Mouse (Mus musculus) forebrain, embryonic 12.5 days (tissue): ENCODE measurements around the gene Stk33. TPM values are rescaled to one million over a fixed set of nuclear protein-coding genes. Genes with fewer than 3 reads are reported as not detected.
"Not testable (repeated sequence)": the region's sequence is repeated elsewhere in the genome, so short reads cannot be mapped to it uniquely, and the experiment has no call there.

Source experiments
- ATAC-seq: fragments of 200-750 bp; cut with Nextera tagmentation; 2 replicates; pipeline ENCODE4 v1.8.0; 2017; ENCODE audit warnings: moderate TSS enrichment; ENCODE audit not compliant: low FRiP score
- H3K27ac ChIP-seq: fragments of 300-500 bp; sonication (generic); 2 replicates; pipeline ENCODE4 v1.5.1; 2016; ENCODE audit warnings: mild to moderate bottlenecking
- H3K27me3 ChIP-seq: fragments of 300-500 bp; sonication (generic); 2 replicates; pipeline ENCODE4 v1.6.1; 2016; ENCODE audit warnings: mild to moderate bottlenecking
- H3K36me3 ChIP-seq: fragments of 300-500 bp; sonication (generic); replicated peaks from 2 replicates; pipeline ENCODE4 v1.6.1; 2016; ENCODE audit warnings: mild to moderate bottlenecking
- H3K4me1 ChIP-seq: fragments of 300-500 bp; sonication (generic); 2 replicates; pipeline ENCODE4 v1.6.1; 2016
- H3K4me2 ChIP-seq: fragments of 300-500 bp; sonication (generic); 2 replicates; pipeline ENCODE4 v1.6.1; 2016; ENCODE audit warnings: mild to moderate bottlenecking, moderate library complexity
- H3K4me3 ChIP-seq: fragments of 300-500 bp; sonication (generic); replicated peaks from 2 replicates; pipeline ENCODE4 v1.5.1; 2016; ENCODE audit warnings: mild to moderate bottlenecking
- H3K9ac ChIP-seq: fragments of 300-500 bp; sonication (generic); 2 replicates; pipeline ENCODE4 v1.6.1; 2016; ENCODE audit warnings: mild to moderate bottlenecking
- H3K9me3 ChIP-seq: fragments of 300-500 bp; sonication (generic); 2 replicates; pipeline ENCODE4 v1.6.1; 2016
- WGBS: fragments of 180-500 bp; shearing (Covaris S2); methylation state at CpG from one replicate; pipeline ENCODE4 v1.1.7; 2016; 5-methylcytosine and 5-hydroxymethylcytosine counted together
- polyA plus RNA-seq: library from polyadenylated mRNA; unstranded; fragments of >200 nt; fragmentation: Nextera tagmentation; extraction: Ambion mirVana; gene quantifications from 2 replicates; pipeline ENCODE4 v1.2.1, GENCODE M21; 2016

The Stk33 gene
- polyA plus RNA-seq, 1 experiment from 2014 or later: 12.6 TPM

GRCm38 (mm10) chr7:109445012-109445411, 6.1 kb upstream of the Stk33 start:
- H3K4me3 ChIP-seq: no peak overlapping the region
- no peaks in the 10 kb centered on the region for H3K36me3 ChIP-seq
- 6% methylated on average over 6 of the region's 6 CpGs for WGBS
- H3K9me3 ChIP-seq: no peaks in the 10 kb centered on the region
- peaks cover 9% of the 10 kb centered on the region for H3K27me3 ChIP-seq
- ATAC-seq: peak; percentile 57; the same call in 1 of the 2 replicates
- H3K27ac ChIP-seq: no peak overlapping the region
- no peak overlapping the region for H3K4me2 ChIP-seq
- H3K9ac ChIP-seq: no peak overlapping the region
- H3K4me1 ChIP-seq: peaks cover 29% of the 10 kb centered on the region

DNA sequence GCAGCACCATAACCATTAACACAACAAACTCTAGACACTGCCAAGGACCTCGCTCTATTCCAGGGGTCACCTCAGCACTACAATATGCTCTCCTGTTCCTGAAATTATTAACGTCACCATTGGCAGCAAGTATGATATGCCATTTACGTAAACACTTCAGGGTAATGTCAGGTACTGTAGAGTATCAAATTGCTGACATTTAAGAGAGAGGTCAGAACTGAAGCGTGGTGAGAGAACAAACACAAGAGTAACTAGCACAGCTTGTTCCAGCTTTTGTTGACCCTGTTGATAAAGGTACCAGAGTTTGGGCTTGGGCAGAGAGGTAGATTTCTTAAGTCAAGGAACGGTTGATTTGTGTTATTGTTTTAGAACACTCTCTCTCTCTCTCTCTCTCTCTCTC, 3.9 kb upstream of the Stk33 start:
- H3K9me3 ChIP-seq: no peaks in the 10 kb centered on the region
- H3K9ac ChIP-seq: no peak overlapping the region
- WGBS: 82% methylated on average over 5 of the region's 5 CpGs
- ATAC-seq: no peak
- H3K4me1 ChIP-seq: peaks cover 48% of the 10 kb centered on the region
- H3K4me3 ChIP-seq: no peak overlapping the region
- no peak overlapping the region for H3K27ac ChIP-seq
- no peaks in the 10 kb centered on the region for H3K36me3 ChIP-seq
- peaks cover 22% of the 10 kb centered on the region for H3K27me3 ChIP-seq
- no peak overlapping the region for H3K4me2 ChIP-seq

DNA sequence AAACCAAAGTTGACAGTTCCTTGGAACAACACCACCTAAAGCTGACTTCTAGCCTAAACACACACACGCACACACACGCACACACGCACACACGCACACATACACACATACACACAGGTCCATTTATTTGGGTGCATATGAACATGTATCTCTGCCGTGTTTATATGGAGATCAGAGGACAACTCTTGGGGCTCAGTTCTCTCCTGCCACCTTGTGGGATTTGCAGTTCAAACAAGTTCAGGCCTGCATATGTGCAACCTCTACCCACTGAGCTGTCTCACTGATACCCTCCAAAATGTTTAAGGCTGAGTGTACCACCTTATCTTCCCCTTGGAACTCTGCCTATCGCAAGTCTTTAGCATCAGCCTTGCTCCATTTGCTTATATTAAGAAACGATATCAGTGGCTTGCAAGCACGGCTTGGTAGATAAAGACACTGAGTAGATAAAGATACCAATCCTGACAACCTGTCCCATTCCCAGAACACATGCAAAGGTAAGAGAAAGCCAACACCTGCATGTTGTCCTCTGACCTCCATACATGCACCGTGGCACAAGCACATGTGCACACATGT, 1.9 kb upstream of the Stk33 start:
- Histone ChIP-seq H3K4me1 (peaks cover 52% of the 10 kb centered on the region), H3K9ac (no peak overlapping the region), H3K36me3 (no peaks in the 10 kb centered on the region), H3K9me3 (no peaks in the 10 kb centered on the region), H3K27ac (no peak overlapping the region), H3K4me2 (peak overlapping the region; percentile 6; the same call in 1 of the 2 replicates), H3K27me3 (peaks cover 30% of the 10 kb centered on the region), H3K4me3 (no peak overlapping the region)
- no peak for ATAC-seq
- WGBS: 89% methylated on average over 9 of the region's 9 CpGs

- Histone ChIP-seq H3K9ac (no peak overlapping the region), H3K27ac (no peak overlapping the region), H3K4me3 (no peak overlapping the region), H3K27me3 (peaks cover 12% of the 10 kb centered on the region; the same call in 1 of the 2 replicates), H3K4me2 (no peak overlapping the region), H3K36me3 (no peaks in the 10 kb centered on the region), H3K4me1 (no peaks in the 10 kb centered on the region), H3K9me3 (no peaks in the 10 kb centered on the region)
- WGBS: 68% methylated on average over 3 of the region's 3 CpGs
- peak; percentile 49 for ATAC-seq
Observed at GRCm38 (mm10) chr7:109424422-109425159, 14.3 kb downstream of the Stk33 start.

- Histone ChIP-seq H3K4me2 (no peak overlapping the region), H3K36me3 (no peaks in the 10 kb centered on the region), H3K9me3 (no peaks in the 10 kb centered on the region), H3K4me3 (no peak overlapping the region), H3K27ac (no peak overlapping the region), H3K27me3 (peaks cover 12% of the 10 kb centered on the region; the same call in 1 of the 2 replicates), H3K9ac (no peak overlapping the region), H3K4me1 (no peaks in the 10 kb centered on the region)
- no peak for ATAC-seq
- 73% methylated on average over 8 of the region's 8 CpGs for WGBS
Observed at GRCm38 (mm10) chr7:109422803-109423202, 16.1 kb downstream of the Stk33 start.

DNA sequence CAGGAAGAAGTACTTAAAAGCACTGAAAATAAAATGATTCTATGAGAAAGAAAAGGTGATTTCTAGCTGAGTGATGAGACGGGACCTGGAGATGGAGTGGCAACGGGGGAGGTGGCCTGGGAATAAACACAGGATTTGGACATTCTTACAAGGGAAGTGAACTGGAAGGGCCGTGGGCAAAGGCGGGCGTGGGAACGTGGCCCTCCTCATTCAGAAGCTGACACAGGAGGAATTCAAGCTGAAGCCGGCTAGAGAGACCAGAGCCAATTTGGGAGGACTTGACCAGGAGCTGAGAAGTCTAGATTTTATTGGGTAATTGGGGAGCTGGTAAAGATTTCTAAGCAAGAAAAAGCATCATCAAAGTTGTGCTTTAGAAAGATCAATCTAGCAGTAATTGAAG, 33.4 kb downstream of the Stk33 start:
- Histone ChIP-seq H3K36me3 (no peaks in the 10 kb centered on the region), H3K9me3 (no peaks in the 10 kb centered on the region), H3K9ac (no peak overlapping the region), H3K4me2 (no peak overlapping the region), H3K27me3 (no peaks in the 10 kb centered on the region), H3K27ac (no peak overlapping the region), H3K4me3 (no peak overlapping the region), H3K4me1 (peaks cover 4% of the 10 kb centered on the region; the same call in 1 of the 2 replicates)
- 28% methylated on average over 7 of the region's 7 CpGs for WGBS
- peak; percentile 44; the same call in 1 of the 2 replicates for ATAC-seq

GRCm38 (mm10) chr7:109399299-109399698, 39.6 kb downstream of the Stk33 start:
- H3K27me3 ChIP-seq: no peaks in the 10 kb centered on the region
- WGBS: 67% methylated on average over 3 of the region's 3 CpGs
- H3K4me2 ChIP-seq: no peak overlapping the region
- H3K4me1 ChIP-seq: no peaks in the 10 kb centered on the region
- no peak overlapping the region for H3K27ac ChIP-seq
- H3K9me3 ChIP-seq: no peaks in the 10 kb centered on the region
- H3K36me3 ChIP-seq: no peaks in the 10 kb centered on the region
- H3K9ac ChIP-seq: no peak overlapping the region
- H3K4me3 ChIP-seq: no peak overlapping the region
- ATAC-seq: no peak

- WGBS: 63% methylated on average over 1 of the region's 1 CpGs
Observed at GRCm38 (mm10) chr7:109381131-109381530, 57.8 kb downstream of the Stk33 start.

GRCm38 (mm10) chr7:109373556-109373955, 65.3 kb downstream of the Stk33 start:
- H3K27ac ChIP-seq, H3K27me3 ChIP-seq, ATAC-seq, H3K9ac ChIP-seq, H3K4me1 ChIP-seq, H3K36me3 ChIP-seq, H3K4me2 ChIP-seq, H3K4me3 ChIP-seq, H3K9me3 ChIP-seq: not testable (repeated sequence)
- WGBS: 95% methylated on average over 6 of the region's 6 CpGs

More at GRCm38 (mm10) chr7:109381131-109381530, 57.8 kb downstream of the Stk33 start:
- Histone ChIP-seq H3K4me2 (no peak overlapping the region), H3K9me3 (peaks cover 11% of the 10 kb centered on the region), H3K27ac (no peak overlapping the region), H3K4me1 (no peaks in the 10 kb centered on the region), H3K27me3 (no peaks in the 10 kb centered on the region), H3K9ac (no peak overlapping the region), H3K4me3 (no peak overlapping the region), H3K36me3 (no peaks in the 10 kb centered on the region)
- no peak for ATAC-seq

DNA sequence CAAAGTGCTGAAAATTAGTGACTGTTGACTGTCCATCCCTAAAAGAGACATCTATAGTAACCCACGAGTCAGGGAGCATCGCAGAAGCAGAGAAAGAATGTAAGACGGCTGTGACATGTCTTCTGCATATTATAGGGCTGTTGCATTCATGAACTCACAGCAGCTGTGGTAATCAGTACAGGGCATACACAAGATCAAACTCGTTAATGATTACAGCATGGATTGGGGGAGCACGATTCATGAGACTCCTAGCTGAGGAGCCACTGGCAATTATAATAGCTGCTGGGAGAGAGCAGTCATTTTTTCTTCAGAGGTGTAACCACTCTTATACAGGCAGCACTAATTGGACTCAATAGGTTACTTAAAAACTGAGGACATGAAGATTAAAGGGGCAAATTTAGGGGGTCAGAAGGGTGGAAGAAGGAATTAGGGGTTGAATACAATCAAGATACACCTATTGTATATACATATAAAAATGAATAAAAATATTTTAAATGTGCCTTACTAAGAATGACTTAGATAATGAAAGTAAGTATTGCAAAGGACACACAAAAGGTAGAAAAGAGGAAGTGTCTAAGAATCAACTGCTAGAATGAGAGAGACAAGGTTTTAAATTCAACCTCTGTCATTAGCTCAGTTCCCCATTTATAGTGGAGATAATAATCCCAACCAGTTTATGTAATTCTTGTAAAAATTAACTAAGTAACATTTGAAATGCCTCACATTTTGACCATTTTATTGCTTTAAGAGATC, 80.3 kb downstream of the Stk33 start:
- Histone ChIP-seq H3K9ac (no peak overlapping the region), H3K27me3 (no peaks in the 10 kb centered on the region)
- WGBS: 53% methylated on average over 5 of the region's 5 CpGs

DNA sequence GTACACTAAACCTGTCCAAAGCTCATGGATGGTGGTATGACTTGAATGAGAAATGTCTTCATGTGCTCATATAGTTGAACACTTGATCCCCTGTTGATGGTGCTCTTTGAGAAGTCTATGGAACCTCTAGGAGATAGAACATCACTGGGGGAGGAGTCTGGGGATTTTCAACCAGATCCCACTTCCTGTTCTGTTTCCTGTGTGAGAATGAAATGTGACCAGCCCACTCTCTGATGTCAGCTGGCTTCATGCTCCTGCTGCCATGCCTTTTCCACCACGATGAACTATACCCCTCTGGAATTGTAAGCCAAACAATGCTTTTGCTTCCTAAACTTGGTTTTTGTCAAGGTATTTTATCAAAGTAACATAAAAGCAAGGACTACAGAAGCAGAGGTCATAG, 81.0 kb downstream of the Stk33 start:
- no peak overlapping the region for H3K9ac ChIP-seq

More for the DNA sequence above, 80.3 kb downstream of the Stk33 start:
- Histone ChIP-seq H3K4me2 (no peak overlapping the region), H3K27ac (no peak overlapping the region), H3K4me1 (0 out of 2 replicates have a peak, but pooled peaks cover 2% of the 10 kb centered on the region), H3K36me3 (no peaks in the 10 kb centered on the region), H3K9me3 (no peaks in the 10 kb centered on the region), H3K4me3 (no peak overlapping the region)
- ATAC-seq: no peak

GRCm38 (mm10) chr7:109347241-109347640, 91.6 kb downstream of the Stk33 start:
- H3K4me2 ChIP-seq: no peak overlapping the region
- ATAC-seq: no peak
- H3K9me3 ChIP-seq: no peaks in the 10 kb centered on the region
- 86% methylated on average over 3 of the region's 3 CpGs for WGBS
- H3K4me1 ChIP-seq: no peaks in the 10 kb centered on the region
- H3K27me3 ChIP-seq: no peaks in the 10 kb centered on the region
- H3K36me3 ChIP-seq: no peaks in the 10 kb centered on the region
- H3K9ac ChIP-seq: no peak overlapping the region
- no peak overlapping the region for H3K4me3 ChIP-seq
- no peak overlapping the region for H3K27ac ChIP-seq

More for the DNA sequence above, 81.0 kb downstream of the Stk33 start:
- Histone ChIP-seq H3K9me3 (no peaks in the 10 kb centered on the region), H3K4me1 (0 out of 2 replicates have a peak, but pooled peaks cover 2% of the 10 kb centered on the region), H3K27ac (no peak overlapping the region), H3K36me3 (no peaks in the 10 kb centered on the region), H3K4me2 (no peak overlapping the region), H3K4me3 (no peak overlapping the region), H3K27me3 (no peaks in the 10 kb centered on the region)
- 86% methylated on average over 1 of the region's 1 CpGs for WGBS
- ATAC-seq: no peak
